Comparison of ENCODE assay signal across 16 mouse cellular contexts in genomic region chr2:128549561-128549960, GRCm38 (mm10). TPM values are rescaled to one million over a fixed set of nuclear protein-coding genes. Genes with fewer than 3 reads are reported as not detected.
DNase-seq lines count a peak whose midpoint lies in the region; ATAC-seq and TF ChIP-seq lines count a peak whose summit lies in the region.
"Had no signal": no experiment of that assay in that cellular context is flagged by ENCODE, and none has a peak within 500 bp of the region (broad histone marks: within the 10 kb centered on the region; RNA-seq: fewer than 3 reads in every experiment).

No protein-coding gene starts in this region.

- H3K27me3 ChIP-seq in embryonic facial prominence, embryonic 15.5 days: no peaks in the 10 kb centered on the region
- H3K27me3 ChIP-seq in embryonic facial prominence, embryonic 10.5 days (replicated peaks; ENCODE audit: low read depth, poor library complexity, severe bottlenecking): no peaks in the 10 kb centered on the region
- H3K27me3 ChIP-seq in liver, postnatal 0 days (ENCODE audit: insufficient read depth, low read length): no peaks in the 10 kb centered on the region
- H3K27me3 ChIP-seq in neural tube, embryonic 13.5 days: no peaks in the 10 kb centered on the region
- H3K27me3 ChIP-seq: forebrain, embryonic 12.5 days; liver, embryonic 13.5 days had no signal

- peaks cover 41% of the 10 kb centered on the region for H3K4me1 ChIP-seq in embryonic facial prominence, embryonic 15.5 days
- peaks cover 20% of the 10 kb centered on the region for H3K4me1 ChIP-seq in embryonic facial prominence, embryonic 10.5 days
- peaks cover 2% of the 10 kb centered on the region; the same call in 1 of the 2 replicates for H3K4me1 ChIP-seq in liver, postnatal 0 days (ENCODE audit: insufficient read depth)
- H3K4me1 ChIP-seq in neural tube, embryonic 13.5 days (replicated peaks): peaks cover 31% of the 10 kb centered on the region

- H3K27ac ChIP-seq in embryonic facial prominence, embryonic 15.5 days (replicated peaks): 0 out of 2 replicates have a peak overlapping the region, but pooled peaks have one; percentile 11
- H3K27ac ChIP-seq in embryonic facial prominence, embryonic 10.5 days (replicated peaks): no peak overlapping the region
- no peak overlapping the region for H3K27ac ChIP-seq in liver, postnatal 0 days (ENCODE audit: low read depth)
- peak overlapping the region; percentile 65; the same call in 1 of the 2 replicates for H3K27ac ChIP-seq in neural tube, embryonic 13.5 days (replicated peaks)
- H3K27ac ChIP-seq: forebrain, embryonic 12.5 days; liver, embryonic 13.5 days had no signal

- no peaks in the 10 kb centered on the region for H3K36me3 ChIP-seq in embryonic facial prominence, embryonic 15.5 days
- H3K36me3 ChIP-seq in embryonic facial prominence, embryonic 10.5 days (replicated peaks): no peaks in the 10 kb centered on the region
- H3K36me3 ChIP-seq in liver, postnatal 0 days (replicated peaks; ENCODE audit: insufficient read depth, low read length): no peaks in the 10 kb centered on the region
- H3K36me3 ChIP-seq in neural tube, embryonic 13.5 days: no peaks in the 10 kb centered on the region
- H3K36me3 ChIP-seq: forebrain, embryonic 12.5 days; liver, embryonic 13.5 days had no signal

- TF ChIP-seq CTCF in liver, postnatal 0 days (IDR thresholded peaks at IDR 0.05; ENCODE audit: low read depth): no peak

- 30% methylated on average over 7 of the region's 7 CpGs for WGBS in embryonic facial prominence, embryonic 15.5 days
- WGBS in embryonic facial prominence, embryonic 10.5 days: 67% methylated on average over 7 of the region's 7 CpGs
- WGBS in liver, postnatal 0 days (ENCODE audit: insufficient replicate concordance): 48% methylated on average over 7 of the region's 7 CpGs
- 39% methylated on average over 7 of the region's 7 CpGs for WGBS in neural tube, embryonic 13.5 days

- TF ChIP-seq EP300 in liver, postnatal 0 days (IDR thresholded peaks at IDR 0.05; ENCODE audit: low read depth): no peak

- peak; percentile 21; the same call in 1 of the 2 replicates for ATAC-seq in embryonic facial prominence, embryonic 15.5 days (ENCODE audit: insufficient number of reproducible peaks, low FRiP score, low TSS enrichment, low read depth)
- ATAC-seq in liver, postnatal 0 days: no peak
- ATAC-seq in neural tube, embryonic 13.5 days (ENCODE audit: low read depth): peak; percentile 37

- no peak overlapping the region for H3K9ac ChIP-seq in embryonic facial prominence, embryonic 15.5 days
- no peak overlapping the region for H3K9ac ChIP-seq in liver, postnatal 0 days (replicated peaks)
- H3K9ac ChIP-seq in neural tube, embryonic 13.5 days: no peak overlapping the region
- H3K9ac ChIP-seq: forebrain, embryonic 12.5 days; liver, embryonic 13.5 days had no signal

- no peak overlapping the region for H3K4me3 ChIP-seq in embryonic facial prominence, embryonic 15.5 days (replicated peaks)
- H3K4me3 ChIP-seq in embryonic facial prominence, embryonic 10.5 days: no peak overlapping the region
- no peak overlapping the region for H3K4me3 ChIP-seq in liver, postnatal 0 days (ENCODE audit: low read depth, low read length)
- H3K4me3 ChIP-seq in neural tube, embryonic 13.5 days: no peak overlapping the region
- H3K4me3 ChIP-seq: forebrain, embryonic 12.5 days; liver, embryonic 13.5 days had no signal

- no peaks in the 10 kb centered on the region for H3K9me3 ChIP-seq in embryonic facial prominence, embryonic 15.5 days (replicated peaks)
- H3K9me3 ChIP-seq in embryonic facial prominence, embryonic 10.5 days: no peaks in the 10 kb centered on the region
- H3K9me3 ChIP-seq in liver, postnatal 0 days (ENCODE audit: low read length): no peaks in the 10 kb centered on the region
- no peaks in the 10 kb centered on the region for H3K9me3 ChIP-seq in neural tube, embryonic 13.5 days
- H3K9me3 ChIP-seq: forebrain, embryonic 12.5 days; liver, embryonic 13.5 days had no signal

- DNase-seq in embryonic facial prominence, embryonic 10.5 days (ENCODE audit: low spot score): no peak
- DNase-seq in liver: peak; percentile 21
- DNase-seq in liver, postnatal 0 days: no peak
- DNase-seq in adrenal gland, postnatal 36 days: peak; percentile 12 to 36
- no peak for DNase-seq in thymus, postnatal 36 days
- no peak for DNase-seq in left cerebral cortex, adult 9 months (ENCODE audit: low spot score in 2 of 2)
- DNase-seq: gastrocnemius, postnatal 14 days; kidney, adult 11 months; liver, embryonic 13.5 days; thymus, postnatal 25 days had no signal

- no peak overlapping the region for H3K4me2 ChIP-seq in embryonic facial prominence, embryonic 15.5 days (replicated peaks)
- no peak overlapping the region for H3K4me2 ChIP-seq in liver, postnatal 0 days (ENCODE audit: low read depth, low read length)
- H3K4me2 ChIP-seq in neural tube, embryonic 13.5 days: no peak overlapping the region; the same call in 1 of the 2 replicates
- H3K4me2 ChIP-seq: forebrain, embryonic 12.5 days; liver, embryonic 13.5 days had no signal

RNA-seq across cellular contexts. Expression of gene Spdye4c, which starts 41.4 kb away (rescaled TPM):
- not detected in 2 replicates for polyA plus RNA-seq in embryonic facial prominence, embryonic 15.5 days (2015; fragmentation: Nextera tagmentation; extraction: Ambion mirVana)
- polyA plus RNA-seq in embryonic facial prominence, embryonic 10.5 days (2016; fragmentation: Nextera tagmentation; extraction: Ambion mirVana): not detected in 2 replicates
- not detected in 2 replicates for polyA plus RNA-seq in liver, postnatal 0 days (2015; fragmentation: Nextera tagmentation; extraction: Ambion mirVana)
- total RNA-seq in adrenal gland, postnatal 36 days (2021): not detected
- polyA plus RNA-seq in neural tube, embryonic 13.5 days (2015; fragmentation: Nextera tagmentation; extraction: Ambion mirVana): not detected in 2 replicates
- total RNA-seq: gastrocnemius, postnatal 14 days; layer of hippocampus, postnatal 14 days; midbrain, postnatal 0 days had no signal
- polyA plus RNA-seq: forebrain, embryonic 12.5 days; liver, embryonic 13.5 days; midbrain, postnatal 0 days; spleen, adult 2 months had no signal

Comparison
In these comparisons a context has a peak if more than half of its experiments do, and no peak if none do; other contexts are left out.
1. H3K27ac ChIP-seq: peak in embryonic facial prominence, embryonic 15.5 days (single experiment) and neural tube, embryonic 13.5 days (single experiment); none in embryonic facial prominence, embryonic 10.5 days (single experiment) and liver, postnatal 0 days (single experiment).
2. DNase-seq: peak in liver (single experiment) and adrenal gland, postnatal 36 days (2 of 2); none in embryonic facial prominence, embryonic 10.5 days (single experiment), liver, postnatal 0 days (single experiment), thymus, postnatal 36 days (0 of 2) and left cerebral cortex, adult 9 months (0 of 2).